Mouse (Mus musculus) frontal cortex, adult (tissue): ENCODE results near the gene Amigo3.
A peak's percentile ranks its signal among the peaks of the same experiment; 100 is the strongest.

ENCODE experiments used
- ATAC-seq: cut with Nextera tagmentation; 2 replicates; pipeline ENCODE4 v1.9.2; 2017; ENCODE audit warnings: mild to moderate bottlenecking, moderate library complexity, mixed read lengths; ENCODE audit not compliant: low TSS enrichment

The Amigo3 gene

DNA sequence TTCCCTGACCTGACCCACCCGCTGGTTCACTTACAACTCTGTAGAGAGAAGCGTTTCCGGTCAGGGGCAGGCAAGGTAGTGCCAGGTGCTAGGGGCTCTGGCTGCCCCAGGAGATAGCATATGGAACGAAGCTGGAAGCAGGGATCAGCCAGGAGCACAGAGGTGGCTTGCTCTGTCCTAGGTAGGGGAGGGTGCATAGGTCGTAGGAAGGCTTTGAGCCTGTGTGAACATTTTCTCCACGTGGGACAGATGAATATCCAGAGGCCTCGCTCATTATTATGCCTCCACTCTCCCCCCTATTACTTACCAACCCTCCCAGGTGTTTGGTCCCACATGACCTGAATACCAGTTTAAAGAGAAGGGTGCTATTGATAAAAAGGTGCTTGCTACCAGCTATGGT is 548 bp upstream of the Amigo3 start:
- ATAC-seq, result no peak

DNA sequence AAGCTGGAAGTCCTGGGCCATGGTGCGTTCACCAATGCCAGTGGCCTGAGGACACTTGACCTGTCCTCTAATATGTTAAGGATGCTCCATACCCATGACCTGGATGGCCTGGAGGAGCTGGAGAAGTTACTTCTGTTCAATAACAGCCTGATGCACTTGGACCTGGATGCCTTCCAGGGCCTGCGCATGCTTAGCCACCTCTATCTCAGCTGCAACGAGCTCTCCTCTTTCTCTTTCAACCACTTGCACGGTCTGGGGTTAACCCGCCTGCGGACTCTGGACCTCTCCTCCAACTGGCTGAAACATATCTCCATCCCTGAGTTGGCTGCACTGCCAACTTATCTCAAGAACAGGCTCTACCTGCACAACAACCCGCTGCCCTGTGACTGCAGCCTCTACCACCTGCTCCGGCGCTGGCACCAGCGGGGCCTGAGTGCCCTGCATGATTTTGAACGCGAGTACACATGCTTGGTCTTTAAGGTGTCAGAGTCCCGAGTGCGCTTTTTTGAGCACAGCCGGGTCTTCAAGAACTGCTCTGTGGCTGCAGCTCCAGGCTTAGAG is 786 bp downstream of the Amigo3 start:
- ATAC-seq, result no peak

DNA sequence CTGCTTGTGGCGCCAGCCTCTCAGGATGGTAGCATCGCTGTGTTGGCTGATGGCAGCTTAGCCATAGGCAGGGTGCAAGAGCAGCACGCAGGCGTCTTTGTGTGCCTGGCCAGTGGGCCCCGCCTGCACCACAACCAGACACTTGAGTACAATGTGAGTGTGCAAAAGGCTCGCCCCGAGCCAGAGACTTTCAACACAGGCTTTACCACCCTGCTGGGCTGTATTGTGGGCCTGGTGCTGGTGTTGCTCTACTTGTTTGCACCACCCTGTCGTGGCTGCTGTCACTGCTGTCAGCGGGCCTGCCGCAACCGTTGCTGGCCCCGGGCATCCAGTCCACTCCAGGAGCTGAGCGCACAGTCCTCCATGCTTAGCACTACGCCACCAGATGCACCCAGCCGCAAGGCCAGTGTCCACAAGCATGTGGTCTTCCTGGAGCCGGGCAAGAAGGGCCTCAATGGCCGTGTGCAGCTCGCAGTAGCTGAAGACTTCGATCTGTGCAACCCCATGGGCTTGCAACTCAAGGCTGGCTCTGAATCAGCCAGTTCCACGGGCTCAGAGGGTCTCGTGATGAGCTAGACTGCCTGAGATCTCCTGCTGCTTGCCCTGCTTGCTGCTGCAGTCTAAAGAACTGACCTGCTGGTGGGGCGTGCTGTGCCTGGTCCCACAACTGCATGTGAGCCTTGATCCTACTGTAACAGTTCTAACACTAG is 1.5 kb downstream of the Amigo3 start:
- no peak for ATAC-seq

DNA sequence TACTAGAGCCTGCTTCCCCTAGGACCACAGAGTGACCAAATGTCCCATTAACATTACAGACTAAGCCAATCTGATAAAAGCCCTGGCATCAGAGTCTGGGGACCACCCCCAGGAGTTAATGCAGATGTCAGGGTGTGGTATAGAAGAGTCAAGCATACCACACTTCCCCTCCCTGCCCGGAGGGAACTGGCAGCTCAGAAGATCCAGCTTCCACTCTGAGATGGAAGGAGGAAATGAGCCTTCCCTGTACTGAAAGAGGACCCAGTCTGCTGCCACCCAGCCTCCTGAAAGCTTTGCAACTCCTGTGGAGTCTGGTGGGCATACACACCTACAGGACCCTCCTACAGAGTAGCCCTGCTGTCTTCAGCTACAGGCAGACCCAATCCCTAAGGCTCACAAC is 2.1 kb downstream of the Amigo3 start:
- no peak for ATAC-seq

DNA sequence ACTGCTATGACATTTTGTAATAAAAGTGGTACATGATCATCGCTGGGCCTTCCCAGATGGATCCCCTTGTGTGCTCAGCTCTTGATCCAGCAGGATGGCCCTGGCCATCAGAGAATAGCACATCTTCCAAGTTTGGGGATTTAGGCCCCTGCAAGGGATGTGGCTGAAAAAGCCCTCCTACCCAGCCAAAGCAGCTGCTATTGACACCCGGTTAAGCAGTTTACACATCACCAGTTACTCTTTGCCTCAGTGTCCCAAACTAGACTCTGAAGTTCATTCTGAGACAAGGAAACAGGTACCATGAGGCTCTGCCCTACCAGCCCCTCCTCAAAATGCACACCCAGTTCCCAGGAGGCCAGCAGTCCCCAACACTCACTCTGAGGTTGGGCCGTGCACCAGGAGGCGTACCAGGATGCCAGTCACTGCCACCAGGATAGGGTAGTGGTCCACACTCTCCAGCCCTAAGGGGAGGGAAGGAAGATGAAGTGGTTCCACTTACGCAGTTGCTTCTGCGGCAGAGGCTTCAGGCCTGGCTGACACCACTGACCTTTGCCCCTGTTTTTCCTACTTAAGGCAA is 2.8 kb downstream of the Amigo3 start:
- no peak for ATAC-seq

DNA sequence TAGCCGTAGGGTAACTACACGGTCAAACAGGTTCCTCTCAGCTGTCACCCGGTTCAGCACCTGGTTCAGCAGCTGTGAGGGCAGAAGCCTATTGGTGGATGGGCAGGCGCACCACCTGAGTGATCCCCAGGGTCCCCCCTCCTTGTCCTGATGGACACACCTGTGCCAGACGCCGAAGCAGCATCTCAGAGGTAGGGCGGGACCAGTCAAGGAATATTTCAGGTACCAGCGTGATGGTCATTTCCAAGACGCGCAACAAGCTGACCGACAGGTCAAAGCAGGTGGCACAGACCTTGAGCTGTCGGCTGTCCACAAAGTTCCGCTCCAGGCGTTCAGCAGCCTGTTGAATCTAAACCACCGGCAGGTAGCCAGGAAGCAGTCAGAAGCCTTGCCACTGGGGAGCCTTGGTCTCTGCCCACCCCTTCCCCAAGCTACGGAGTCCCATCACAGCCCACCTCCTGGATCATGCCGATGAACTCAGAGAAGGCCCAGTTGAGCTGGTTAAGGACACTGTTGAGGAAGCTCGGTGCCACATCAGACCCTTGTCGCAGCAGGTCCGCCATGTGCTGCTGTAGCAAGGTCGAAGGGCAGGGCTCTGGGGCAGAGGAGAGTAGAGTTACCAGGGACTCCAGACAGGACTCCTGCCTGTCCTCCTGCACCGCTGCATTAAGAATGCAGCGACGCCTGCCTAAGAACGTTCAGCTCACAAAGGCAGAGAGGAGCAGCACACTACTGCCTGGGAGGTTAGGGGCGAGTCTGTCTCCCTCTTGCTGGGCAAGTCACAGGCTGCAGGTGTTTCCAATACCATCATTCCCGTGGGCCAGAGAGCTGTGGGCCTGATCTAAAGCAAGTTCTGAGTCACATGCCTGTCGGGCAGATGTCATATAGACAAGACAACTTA is 3.7 kb downstream of the Amigo3 start:
- no peak for ATAC-seq

DNA sequence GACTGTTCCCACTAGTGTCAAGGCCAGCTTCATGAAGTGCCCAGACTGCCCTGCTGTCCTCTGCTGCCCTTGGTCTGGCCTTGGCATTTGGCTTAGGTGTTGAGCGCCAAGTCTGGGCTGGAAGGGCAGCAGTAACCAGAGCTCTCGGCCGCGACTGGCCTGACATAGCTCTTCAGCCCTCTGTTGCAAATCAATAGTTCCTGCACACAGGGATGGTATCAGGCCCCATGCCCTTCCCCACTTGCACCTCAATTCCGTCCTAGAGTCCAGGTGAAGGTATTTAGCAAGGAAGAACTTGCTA is 4.3 kb downstream of the Amigo3 start:
- ATAC-seq, result no peak

DNA sequence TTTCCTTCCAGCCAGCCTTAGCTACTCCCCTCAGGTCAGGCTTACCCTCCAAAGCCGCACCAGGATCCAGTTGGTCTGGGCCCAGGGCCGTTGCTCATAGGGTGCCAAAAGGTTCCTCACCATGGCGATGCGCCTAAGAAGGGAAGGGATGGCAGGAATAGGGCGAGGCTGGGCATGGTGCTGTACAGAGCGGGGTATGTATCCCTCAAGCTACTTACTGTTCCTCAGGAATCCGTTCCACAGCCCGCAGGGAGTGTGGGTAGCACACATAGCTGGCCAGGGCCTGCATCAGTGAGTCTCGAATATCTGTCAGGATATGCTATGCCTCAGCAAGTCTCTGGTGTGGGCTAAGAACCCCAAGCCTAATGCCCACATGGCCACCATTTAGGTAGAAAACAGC is 5.3 kb downstream of the Amigo3 start:
- no peak for ATAC-seq

DNA sequence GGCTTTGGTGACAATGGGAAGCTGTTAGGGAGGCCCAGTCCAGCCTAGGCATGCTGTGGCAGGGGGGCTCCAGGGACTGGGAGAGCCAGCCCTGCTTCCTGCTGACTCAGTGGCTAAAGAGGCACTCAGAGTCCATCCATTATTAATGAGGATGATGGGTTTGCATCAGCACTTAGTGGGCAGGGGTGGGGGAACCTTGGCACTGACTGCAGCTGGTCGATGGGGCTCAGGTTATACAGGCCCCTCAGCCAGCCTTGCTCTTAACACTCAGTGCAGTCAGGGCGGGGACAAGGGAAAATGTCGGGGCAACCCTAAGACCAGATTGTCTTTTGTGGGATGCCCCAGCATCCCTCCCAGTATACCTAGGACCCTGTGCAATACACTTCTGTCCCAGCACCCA is 9.2 kb downstream of the Amigo3 start:
- no peak for ATAC-seq

DNA sequence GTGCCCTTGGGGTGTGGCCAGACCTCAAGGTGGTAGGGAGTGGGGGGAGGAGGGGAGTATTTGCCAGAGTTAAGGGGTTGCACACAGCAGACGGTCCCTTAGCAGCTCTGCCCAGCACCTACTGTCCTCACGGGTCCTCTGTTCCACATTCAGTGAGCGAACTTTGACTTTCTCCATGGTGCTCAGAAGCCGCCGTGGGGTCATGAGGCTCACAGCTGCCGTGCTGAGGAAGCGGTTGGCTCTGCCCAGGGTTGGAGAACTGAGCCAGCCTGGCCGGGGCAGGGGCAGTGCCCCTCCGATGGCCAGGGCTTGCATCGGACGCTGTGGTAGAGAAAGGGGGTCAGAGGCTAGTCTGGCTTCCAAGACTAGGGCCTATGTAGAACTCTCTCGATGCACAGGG is 10.4 kb downstream of the Amigo3 start:
- no peak for ATAC-seq

DNA sequence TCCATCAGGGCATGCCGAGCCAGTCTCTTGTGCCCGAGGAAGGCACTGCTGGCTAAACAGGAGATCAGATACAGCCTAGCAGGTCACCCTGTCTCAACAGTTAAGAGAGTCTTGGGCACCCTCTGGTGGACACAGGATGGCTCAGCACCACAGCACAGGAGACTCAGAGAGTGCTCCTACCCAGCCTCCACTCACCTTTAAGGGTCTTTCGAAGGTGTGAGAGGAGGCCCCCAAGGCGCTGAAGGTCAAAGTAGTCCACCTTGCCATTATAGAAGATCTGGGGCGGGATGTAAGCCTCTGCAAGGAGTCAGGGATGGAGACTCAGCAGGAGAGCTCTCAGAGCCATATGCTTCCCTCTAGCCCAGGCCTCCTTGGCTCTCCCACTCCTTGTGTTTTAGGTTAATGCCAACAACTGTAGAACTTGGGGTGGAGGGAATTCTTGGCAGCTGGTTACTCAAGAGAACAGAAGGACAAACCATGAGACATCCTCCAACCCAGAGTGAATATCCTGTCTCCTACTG is 12.6 kb downstream of the Amigo3 start:
- ATAC-seq, result peak; percentile 75

DNA sequence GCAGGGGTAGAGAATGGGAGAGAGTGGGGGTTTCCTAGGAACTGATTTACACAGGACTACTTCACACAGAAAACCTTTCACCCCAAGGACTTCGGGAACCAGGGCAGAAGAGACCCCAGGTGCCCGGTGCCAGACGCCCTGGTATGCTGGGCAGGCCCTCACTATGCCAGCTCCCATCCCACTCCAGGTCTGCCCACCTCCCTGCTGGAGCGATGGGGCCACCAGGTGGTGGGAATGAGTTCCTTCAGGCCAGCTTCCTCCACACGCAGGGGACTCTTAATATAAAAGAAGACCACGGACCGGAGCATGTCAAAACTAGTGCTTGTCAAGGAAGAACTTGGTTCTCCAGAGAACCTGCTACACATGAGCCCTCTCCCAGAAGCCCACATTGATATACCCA is 14.2 kb downstream of the Amigo3 start:
- ATAC-seq, result no peak

DNA sequence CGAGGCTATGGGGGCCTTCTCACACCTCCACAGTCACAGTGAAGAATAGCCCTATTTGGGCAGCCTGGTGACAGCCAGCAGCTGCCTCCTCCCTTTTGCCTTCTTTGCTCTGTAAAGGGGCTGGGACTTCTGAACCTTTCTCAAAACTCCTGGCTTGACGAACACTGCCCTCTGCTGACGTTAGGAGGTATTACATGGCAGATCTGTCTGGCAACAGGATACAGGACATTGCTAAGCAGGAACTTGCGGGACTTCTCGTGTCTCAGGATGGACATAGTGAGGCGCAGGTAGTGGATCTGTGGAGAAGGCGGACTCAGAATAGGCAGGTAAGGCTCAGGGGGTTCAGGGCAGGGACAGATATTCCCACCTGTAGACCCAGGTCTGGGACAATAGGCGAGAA is 14.9 kb downstream of the Amigo3 start:
- peak; percentile 35 for ATAC-seq

DNA sequence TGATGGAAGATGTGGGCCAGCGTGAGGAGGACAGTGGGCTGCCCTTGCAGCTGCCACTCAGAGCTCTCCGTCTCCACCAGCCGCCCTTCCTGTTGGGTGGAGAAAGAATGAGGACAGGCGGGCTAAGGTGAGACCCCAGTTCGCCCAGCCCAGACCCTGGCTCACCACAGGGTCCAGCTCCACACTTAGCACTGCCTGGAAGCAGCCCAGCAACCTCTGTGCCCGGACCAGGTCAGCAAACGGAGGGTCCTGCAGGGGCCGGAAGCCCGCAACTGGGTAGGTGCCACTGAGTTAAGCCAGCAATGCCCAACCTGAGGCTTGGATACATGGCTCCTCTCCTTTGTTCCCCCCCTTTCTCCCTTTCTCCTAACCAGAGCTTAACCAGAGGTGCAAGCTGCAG is 16.0 kb downstream of the Amigo3 start:
- no peak for ATAC-seq

DNA sequence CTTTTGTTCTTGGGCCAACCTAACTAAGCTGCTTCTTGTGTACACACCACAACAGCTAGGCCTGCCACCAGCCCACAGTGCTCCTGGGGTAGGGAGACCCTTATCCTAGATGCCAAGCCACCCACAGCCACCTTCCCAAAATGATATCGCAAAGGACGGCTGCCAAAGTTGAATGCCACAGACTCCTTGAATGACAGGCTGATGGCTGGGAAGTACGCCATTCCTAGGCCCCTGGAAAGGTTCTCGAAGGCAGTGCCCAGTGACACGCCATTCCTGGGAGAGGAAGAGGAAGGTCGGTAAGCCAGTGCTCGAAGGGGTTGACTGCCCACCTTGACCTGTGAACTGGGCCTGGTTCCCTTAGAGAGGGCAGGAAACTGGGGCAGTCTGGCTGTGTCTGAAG is 16.6 kb downstream of the Amigo3 start:
- no peak for ATAC-seq

DNA sequence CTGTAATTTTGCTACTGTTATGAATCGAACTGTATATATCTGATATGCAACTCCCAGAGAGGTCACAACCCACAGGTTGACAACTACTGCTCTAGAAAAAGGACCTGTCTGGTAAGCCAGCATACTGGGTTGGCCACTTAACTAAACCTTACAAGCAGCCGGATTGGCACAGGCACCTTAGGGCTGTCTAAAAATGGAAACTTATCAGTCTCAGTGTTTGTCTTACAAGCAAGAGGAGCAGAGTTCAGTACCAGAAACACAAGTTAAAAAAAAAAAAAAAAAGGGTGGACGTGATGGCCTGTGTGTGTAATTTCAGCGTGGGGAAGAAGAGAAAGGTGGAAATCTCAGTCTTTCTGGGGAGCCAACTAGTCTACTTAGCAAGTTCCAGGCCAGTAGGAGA is 18.8 kb downstream of the Amigo3 start:
- no peak for ATAC-seq

DNA sequence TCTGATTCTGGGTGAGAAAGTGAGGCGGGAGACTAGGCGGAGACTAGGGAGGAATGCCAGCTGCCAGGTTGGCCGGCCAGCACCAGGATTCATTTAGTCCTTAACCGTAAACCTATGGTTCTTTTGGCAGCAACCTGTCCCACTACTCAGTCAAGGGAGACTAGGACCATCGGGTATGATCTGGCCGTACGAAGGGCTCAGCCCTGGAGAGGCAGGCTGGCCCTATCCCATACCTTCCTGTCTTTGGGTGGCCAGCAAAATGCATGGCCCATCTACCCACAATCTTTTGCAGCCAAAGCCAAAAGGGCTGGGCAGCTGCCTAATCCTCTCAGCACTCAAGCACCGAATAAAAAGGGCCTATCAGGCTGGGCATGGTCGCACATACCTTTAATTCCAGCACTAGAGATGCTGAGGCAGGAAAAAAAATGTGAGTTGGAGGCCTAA is 19.5 kb downstream of the Amigo3 start:
- no peak for ATAC-seq

DNA sequence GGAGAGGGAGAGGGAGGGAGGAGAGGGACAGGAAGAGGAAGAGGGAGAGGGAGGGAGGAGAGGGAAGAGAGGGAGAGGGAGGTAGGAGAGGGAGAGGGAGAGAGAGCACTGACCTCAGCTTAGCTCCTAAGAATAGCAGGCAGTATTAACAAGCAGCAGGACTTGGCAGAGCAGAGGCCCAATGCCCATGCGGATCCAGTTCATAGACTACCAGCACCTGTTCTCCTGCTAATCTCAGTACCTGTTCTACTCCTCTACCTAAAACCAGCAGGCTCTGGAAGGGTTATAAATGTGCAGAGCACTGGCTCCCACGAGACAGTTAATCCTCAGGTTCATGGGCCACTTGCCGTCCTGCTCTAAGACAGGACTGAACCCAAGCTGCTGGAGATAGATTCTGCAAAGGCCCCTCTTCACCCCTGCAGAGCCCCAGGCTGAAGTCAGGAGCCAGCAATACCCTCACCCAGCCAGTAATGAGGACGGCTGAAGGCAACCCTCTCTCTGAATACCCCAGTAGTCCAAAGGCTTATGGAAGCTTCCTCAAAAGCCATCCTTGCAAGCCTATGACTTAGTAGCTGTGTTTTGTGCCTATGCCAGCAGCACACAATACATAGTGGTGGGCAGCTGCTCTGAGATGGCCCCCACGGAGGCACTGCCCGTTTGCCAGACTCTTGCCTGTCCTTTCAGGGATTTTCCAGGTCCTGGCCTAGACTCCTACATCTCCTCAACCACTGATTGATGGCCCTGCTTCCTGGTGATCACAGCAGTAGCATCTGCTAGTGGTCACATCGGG is 20.4 kb downstream of the Amigo3 start:
- ATAC-seq, result no peak

DNA sequence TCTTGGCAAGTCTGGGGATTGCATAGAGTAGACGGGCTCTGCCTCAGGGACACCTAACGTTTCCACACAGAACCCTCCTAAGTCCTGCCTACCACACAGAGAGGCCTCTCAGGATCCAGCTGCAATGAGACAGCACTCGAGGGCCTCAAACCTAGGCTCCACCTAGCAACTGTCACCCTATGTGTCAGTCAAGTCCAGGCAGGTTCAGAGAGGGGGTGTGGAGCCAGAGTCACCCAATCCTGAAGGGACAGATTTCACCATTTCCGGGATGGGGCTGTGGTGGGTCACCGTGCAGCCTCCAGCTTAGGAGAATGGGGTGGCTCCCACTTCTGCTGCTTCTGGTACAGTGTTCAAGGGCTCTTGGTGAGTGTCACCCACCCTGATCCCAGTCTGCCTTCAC is 27.2 kb downstream of the Amigo3 start, which contains the start of gene Mst1:
Gene Mst1, plus strand, starts transcription at position 269 of the 400 bp plus-strand sequence.
- ATAC-seq, result no peak

DNA sequence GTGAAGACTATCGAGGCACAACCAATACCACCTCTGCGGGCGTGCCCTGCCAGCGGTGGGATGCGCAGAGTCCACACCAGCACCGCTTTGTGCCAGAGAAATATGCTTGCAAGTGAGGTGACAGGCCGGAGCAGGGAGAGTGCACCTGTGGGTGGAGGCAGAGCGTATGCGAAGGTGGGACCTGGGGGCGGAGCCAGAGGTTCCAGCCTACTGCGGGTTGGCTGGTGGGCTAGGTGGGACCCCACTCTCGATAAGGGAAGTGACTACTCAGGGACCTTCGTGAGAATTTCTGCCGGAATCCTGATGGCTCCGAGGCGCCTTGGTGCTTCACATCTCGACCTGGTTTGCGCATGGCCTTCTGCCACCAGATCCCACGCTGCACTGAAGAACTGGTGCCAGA is 29.6 kb downstream of the Amigo3 start:
- no peak for ATAC-seq

DNA sequence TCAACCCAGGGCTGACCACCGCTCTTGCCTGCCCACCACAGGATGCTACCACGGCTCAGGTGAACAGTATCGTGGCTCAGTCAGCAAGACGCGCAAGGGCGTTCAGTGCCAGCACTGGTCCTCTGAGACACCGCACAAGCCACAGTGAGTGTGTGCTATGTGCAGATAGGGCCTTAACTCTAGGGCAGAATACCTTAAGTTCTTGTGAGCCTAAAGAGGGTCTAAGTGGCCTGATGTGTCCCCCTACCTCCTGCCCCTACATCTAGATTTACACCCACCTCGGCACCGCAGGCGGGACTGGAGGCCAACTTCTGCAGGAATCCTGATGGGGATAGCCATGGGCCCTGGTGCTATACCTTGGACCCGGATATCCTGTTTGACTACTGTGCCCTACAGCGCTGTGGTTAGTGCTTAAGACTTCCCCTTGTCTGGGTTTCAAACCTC is 30.1 kb downstream of the Amigo3 start, which contains the start of gene Rnf123:
Gene Rnf123, minus strand, starts transcription at position 359 of the 444 bp plus-strand sequence.
- no peak for ATAC-seq
